Mouse (Mus musculus): ENCODE data around the gene Bpifb5. TPM values are rescaled to one million over a fixed set of nuclear protein-coding genes. Genes with fewer than 3 reads are reported as not detected.
"Not testable (repeated sequence)": the region's sequence is repeated elsewhere in the genome, so short reads cannot be mapped to it uniquely, and the experiment has no call there.

The Bpifb5 gene
- 0.19 and 0.25 TPM in 2 replicates for polyA plus RNA-seq (2016; fragmentation: Nextera tagmentation; extraction: Ambion mirVana)

GRCm38 (mm10) chr2:154223265-154223916 lies at the start of gene Bpifb5:
Gene Bpifb5, plus strand, starts transcription at chr2:154223742.
- Histone ChIP-seq H3K27ac (replicated peaks) (peak within 1 kb of the TSS; percentile 81), H3K36me3 (no peaks in the 10 kb centered on the region), H3K27me3 (ENCODE audit: low read depth, poor library complexity, severe bottlenecking) (no peaks in the 10 kb centered on the region), H3K9me3 (replicated peaks) (no peaks in the 10 kb centered on the region), H3K4me1 (peaks cover 23% of the 10 kb centered on the region), H3K4me3 (peak within 1 kb of the TSS; percentile 27)
- 5% methylated on average over 14 of the region's 14 CpGs for WGBS
- DNase-seq (ENCODE audit: low spot score): peak; percentile 69

- DNase-seq (ENCODE audit: low spot score); H3K4me3 ChIP-seq; H3K27ac ChIP-seq (replicated peaks); H3K36me3 ChIP-seq; H3K27me3 ChIP-seq (ENCODE audit: low read depth, poor library complexity, severe bottlenecking); H3K9me3 ChIP-seq (replicated peaks); H3K4me1 ChIP-seq: not testable (repeated sequence)
- WGBS: 87% methylated on average over 7 of the region's 7 CpGs
Measured at GRCm38 (mm10) chr2:154181900-154182299, 41.6 kb upstream of the Bpifb5 start.

DNA sequence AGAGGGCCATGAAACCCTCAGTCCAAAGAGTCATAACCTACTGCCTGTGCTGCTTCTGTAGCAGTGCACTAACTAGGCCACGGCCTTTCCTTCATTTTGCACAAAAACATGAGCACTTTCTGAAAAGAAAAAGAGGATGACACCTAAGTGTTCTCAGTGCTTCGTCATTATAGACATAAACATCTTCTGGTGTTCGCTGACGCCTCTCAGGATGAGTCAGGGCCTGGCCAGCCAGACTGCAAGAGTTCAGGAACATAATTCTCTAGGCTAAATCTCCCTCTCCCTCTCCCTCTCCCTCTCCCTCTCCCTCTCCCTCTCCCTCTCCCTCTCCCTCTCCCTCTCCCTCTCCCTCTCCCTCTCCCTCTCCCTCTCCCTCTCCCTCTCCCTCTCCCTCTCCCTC lies 40.5 kb upstream of the Bpifb5 start:
- WGBS: 91% methylated on average over 4 of the region's 4 CpGs

GRCm38 (mm10) chr2:154185319-154185718 lies 38.2 kb upstream of the Bpifb5 start:
- Histone ChIP-seq H3K36me3 (no peaks in the 10 kb centered on the region), H3K9me3 (replicated peaks) (no peaks in the 10 kb centered on the region), H3K27me3 (ENCODE audit: low read depth, poor library complexity, severe bottlenecking) (no peaks in the 10 kb centered on the region), H3K4me1 (no peaks in the 10 kb centered on the region), H3K27ac (replicated peaks) (no peak overlapping the region), H3K4me3 (no peak overlapping the region)
- 92% methylated on average over 6 of the region's 6 CpGs for WGBS
- no peak for DNase-seq (ENCODE audit: low spot score)

More for the DNA sequence above, 40.5 kb upstream of the Bpifb5 start:
- not testable (repeated sequence) for H3K36me3 ChIP-seq; H3K4me1 ChIP-seq; DNase-seq (ENCODE audit: low spot score); H3K4me3 ChIP-seq; H3K9me3 ChIP-seq (replicated peaks); H3K27me3 ChIP-seq (ENCODE audit: low read depth, poor library complexity, severe bottlenecking); H3K27ac ChIP-seq (replicated peaks)

DNA sequence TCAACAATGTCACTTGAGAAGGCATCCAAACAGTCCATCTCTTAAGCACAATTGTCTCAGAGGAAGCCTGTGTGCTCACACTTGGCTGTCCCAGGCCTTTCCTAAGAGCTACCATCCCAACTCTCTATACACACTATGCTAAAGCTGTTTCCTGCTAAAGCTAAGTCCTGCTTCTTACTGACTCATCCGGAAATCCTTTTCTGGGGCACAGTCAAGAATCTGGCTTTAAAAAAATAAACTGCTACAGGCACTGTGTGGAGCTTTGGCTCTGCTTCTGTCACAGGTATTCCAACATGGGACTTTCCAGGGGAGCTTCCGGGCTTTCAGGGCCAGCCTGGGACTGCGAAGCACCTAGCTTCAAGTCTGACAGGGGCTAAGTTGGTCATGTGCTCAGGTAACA lies 37.8 kb upstream of the Bpifb5 start:
- H3K36me3 ChIP-seq: no peaks in the 10 kb centered on the region
- no peaks in the 10 kb centered on the region for H3K27me3 ChIP-seq (ENCODE audit: low read depth, poor library complexity, severe bottlenecking)
- no peak overlapping the region for H3K4me3 ChIP-seq
- no peaks in the 10 kb centered on the region for H3K4me1 ChIP-seq
- WGBS: 85% methylated on average over 3 of the region's 3 CpGs
- no peaks in the 10 kb centered on the region for H3K9me3 ChIP-seq (replicated peaks)
- DNase-seq (ENCODE audit: low spot score): no peak
- H3K27ac ChIP-seq (replicated peaks): no peak overlapping the region

DNA sequence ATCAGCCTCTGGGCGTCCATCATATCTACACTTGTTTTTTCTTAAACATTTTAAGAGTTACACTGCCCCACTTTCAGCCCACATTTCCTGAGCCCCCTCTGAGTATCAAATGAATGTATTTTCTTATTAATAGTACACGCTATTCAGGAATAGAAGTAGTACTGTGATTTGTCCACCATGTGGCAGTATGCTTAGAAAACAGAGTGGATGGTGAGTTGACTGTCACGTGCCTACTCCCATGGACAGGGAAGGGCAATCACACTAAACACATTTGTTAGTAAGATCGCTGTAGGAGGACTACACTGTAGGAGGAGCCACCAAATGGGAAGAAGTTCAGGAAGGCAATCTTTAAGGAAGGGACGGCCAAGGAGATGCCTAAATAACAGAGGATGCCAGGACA lies 36.1 kb upstream of the Bpifb5 start:
- Histone ChIP-seq H3K27me3 (ENCODE audit: low read depth, poor library complexity, severe bottlenecking) (no peaks in the 10 kb centered on the region), H3K9me3 (replicated peaks) (no peaks in the 10 kb centered on the region), H3K4me3 (no peak overlapping the region), H3K4me1 (peaks cover 4% of the 10 kb centered on the region; the same call in 1 of the 2 replicates), H3K36me3 (no peaks in the 10 kb centered on the region), H3K27ac (replicated peaks) (no peak overlapping the region)
- 44% methylated on average over 5 of the region's 5 CpGs for WGBS
- no peak for DNase-seq (ENCODE audit: low spot score)

DNA sequence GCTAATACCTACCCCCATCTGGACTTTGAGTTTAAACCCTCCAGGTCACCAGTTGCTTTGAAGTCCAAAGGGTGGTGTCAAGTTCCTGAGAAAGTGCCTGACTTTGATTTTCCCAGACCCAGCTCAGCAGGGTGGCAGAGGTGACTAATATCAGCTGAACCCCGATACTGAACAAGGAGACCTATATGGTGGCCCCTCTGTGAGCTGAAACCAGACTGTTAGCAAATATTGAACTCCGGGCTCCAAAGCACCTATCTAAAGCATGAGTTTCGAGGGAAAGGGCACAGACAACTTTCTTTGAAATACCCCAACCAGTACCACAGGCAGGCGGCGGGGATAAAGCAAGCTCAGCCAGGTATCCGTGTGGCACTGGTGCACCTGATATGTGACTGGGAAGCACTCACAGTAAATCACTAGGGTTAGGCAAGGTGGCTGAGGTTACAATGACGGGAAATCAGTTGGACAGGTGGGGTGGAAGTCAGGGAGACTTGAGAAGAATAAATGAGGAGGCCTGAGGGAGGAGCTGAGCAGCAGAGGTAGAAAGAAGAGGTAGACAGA lies 33.6 kb upstream of the Bpifb5 start:
- WGBS: 87% methylated on average over 7 of the region's 7 CpGs
- DNase-seq (ENCODE audit: low spot score): no peak
- Histone ChIP-seq H3K27ac (replicated peaks) (no peak overlapping the region), H3K9me3 (replicated peaks) (no peaks in the 10 kb centered on the region), H3K4me1 (peaks cover 4% of the 10 kb centered on the region; the same call in 1 of the 2 replicates), H3K36me3 (no peaks in the 10 kb centered on the region), H3K4me3 (no peak overlapping the region), H3K27me3 (ENCODE audit: low read depth, poor library complexity, severe bottlenecking) (no peaks in the 10 kb centered on the region)

GRCm38 (mm10) chr2:154190546-154191258 lies 32.8 kb upstream of the Bpifb5 start, which contains the start of gene Bpifb1:
Gene Bpifb1, plus strand, starts transcription at chr2:154190818.
- Histone ChIP-seq H3K36me3 (no peaks in the 10 kb centered on the region), H3K27ac (replicated peaks) (no peak within 1 kb of the TSS), H3K4me1 (peaks cover 4% of the 10 kb centered on the region; the same call in 1 of the 2 replicates), H3K9me3 (replicated peaks) (no peaks in the 10 kb centered on the region), H3K27me3 (ENCODE audit: low read depth, poor library complexity, severe bottlenecking) (no peaks in the 10 kb centered on the region), H3K4me3 (no peak within 1 kb of the TSS)
- no peak for DNase-seq (ENCODE audit: low spot score)
- 84% methylated on average over 11 of the region's 11 CpGs for WGBS

- Histone ChIP-seq H3K4me1 (peaks cover 4% of the 10 kb centered on the region; the same call in 1 of the 2 replicates), H3K9me3 (replicated peaks) (no peaks in the 10 kb centered on the region), H3K4me3 (no peak overlapping the region), H3K27me3 (ENCODE audit: low read depth, poor library complexity, severe bottlenecking) (no peaks in the 10 kb centered on the region), H3K36me3 (no peaks in the 10 kb centered on the region), H3K27ac (replicated peaks) (no peak overlapping the region)
- DNase-seq (ENCODE audit: low spot score): no peak
- 91% methylated on average over 2 of the region's 2 CpGs for WGBS
Measured at GRCm38 (mm10) chr2:154192141-154192540, 31.4 kb upstream of the Bpifb5 start.

DNA sequence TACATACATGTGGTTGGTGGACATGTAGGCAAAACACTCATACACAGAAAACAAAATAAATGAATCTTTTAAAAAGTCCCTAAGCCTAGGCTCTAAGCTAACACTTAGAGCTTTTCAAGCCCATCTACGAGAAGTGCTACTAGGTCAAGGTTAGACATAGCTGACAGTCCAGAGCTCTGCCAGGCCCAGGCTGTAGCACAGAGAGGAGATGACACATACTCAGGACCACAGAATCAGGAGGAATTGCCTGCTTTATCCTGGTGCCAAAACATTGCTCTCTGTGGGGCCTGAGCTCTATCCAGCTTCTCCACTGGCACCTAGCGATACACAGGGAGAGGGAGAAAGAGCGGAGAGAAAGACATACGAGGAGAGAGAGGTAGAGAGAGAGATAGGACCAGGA lies 30.5 kb upstream of the Bpifb5 start:
- WGBS: 92% methylated on average over 4 of the region's 4 CpGs
- H3K4me1 ChIP-seq: peaks cover 4% of the 10 kb centered on the region; the same call in 1 of the 2 replicates
- no peaks in the 10 kb centered on the region for H3K27me3 ChIP-seq (ENCODE audit: low read depth, poor library complexity, severe bottlenecking)
- DNase-seq (ENCODE audit: low spot score): no peak
- no peak overlapping the region for H3K27ac ChIP-seq (replicated peaks)
- no peaks in the 10 kb centered on the region for H3K9me3 ChIP-seq (replicated peaks)
- H3K4me3 ChIP-seq: no peak overlapping the region
- no peaks in the 10 kb centered on the region for H3K36me3 ChIP-seq

GRCm38 (mm10) chr2:154193994-154194504 lies 29.5 kb upstream of the Bpifb5 start:
- Histone ChIP-seq H3K36me3 (no peaks in the 10 kb centered on the region), H3K27ac (replicated peaks) (no peak overlapping the region), H3K4me3 (no peak overlapping the region), H3K27me3 (ENCODE audit: low read depth, poor library complexity, severe bottlenecking) (no peaks in the 10 kb centered on the region), H3K4me1 (peaks cover 4% of the 10 kb centered on the region; the same call in 1 of the 2 replicates), H3K9me3 (replicated peaks) (no peaks in the 10 kb centered on the region)
- 75% methylated on average over 5 of the region's 5 CpGs for WGBS
- no peak for DNase-seq (ENCODE audit: low spot score)

DNA sequence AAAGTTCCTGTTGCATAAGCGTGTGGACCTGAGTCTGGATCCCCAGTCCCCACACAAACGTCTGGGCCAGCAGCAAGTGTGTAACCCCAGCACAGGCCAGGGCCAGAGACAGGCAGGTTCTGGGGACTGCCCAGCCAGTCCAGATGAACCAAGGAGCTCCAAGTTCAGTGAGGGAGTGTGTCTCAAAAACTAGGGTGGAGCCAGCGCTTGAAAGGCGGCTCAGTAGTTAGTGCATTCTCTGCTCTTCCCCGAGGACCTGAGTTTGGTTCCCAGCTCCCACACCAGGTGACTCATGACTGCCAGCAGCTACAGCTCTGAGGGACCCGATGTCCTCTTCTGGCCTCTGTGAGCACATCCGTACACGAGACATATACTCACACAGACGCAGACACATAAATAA lies 26.5 kb upstream of the Bpifb5 start:
- Histone ChIP-seq H3K27me3 (ENCODE audit: low read depth, poor library complexity, severe bottlenecking) (no peaks in the 10 kb centered on the region), H3K27ac (replicated peaks) (no peak overlapping the region), H3K4me3 (no peak overlapping the region), H3K9me3 (replicated peaks) (no peaks in the 10 kb centered on the region), H3K36me3 (no peaks in the 10 kb centered on the region), H3K4me1 (no peaks in the 10 kb centered on the region)
- WGBS: 91% methylated on average over 9 of the region's 9 CpGs
- DNase-seq (ENCODE audit: low spot score): no peak

GRCm38 (mm10) chr2:154204630-154205029 lies 18.9 kb upstream of the Bpifb5 start:
- WGBS: 96% methylated on average over 4 of the region's 4 CpGs
- Histone ChIP-seq H3K4me3 (no peak overlapping the region), H3K9me3 (replicated peaks) (no peaks in the 10 kb centered on the region)

More at GRCm38 (mm10) chr2:154204630-154205029, 18.9 kb upstream of the Bpifb5 start:
- H3K27me3 ChIP-seq (ENCODE audit: low read depth, poor library complexity, severe bottlenecking): no peaks in the 10 kb centered on the region
- no peaks in the 10 kb centered on the region for H3K4me1 ChIP-seq
- H3K36me3 ChIP-seq: no peaks in the 10 kb centered on the region
- DNase-seq (ENCODE audit: low spot score): no peak
- H3K27ac ChIP-seq (replicated peaks): no peak overlapping the region

All from midbrain, embryonic 10.5 days (tissue).